Mouse (Mus musculus): Measurements from ENCODE around the gene Asxl1.

Asxl1 gene

DNA sequence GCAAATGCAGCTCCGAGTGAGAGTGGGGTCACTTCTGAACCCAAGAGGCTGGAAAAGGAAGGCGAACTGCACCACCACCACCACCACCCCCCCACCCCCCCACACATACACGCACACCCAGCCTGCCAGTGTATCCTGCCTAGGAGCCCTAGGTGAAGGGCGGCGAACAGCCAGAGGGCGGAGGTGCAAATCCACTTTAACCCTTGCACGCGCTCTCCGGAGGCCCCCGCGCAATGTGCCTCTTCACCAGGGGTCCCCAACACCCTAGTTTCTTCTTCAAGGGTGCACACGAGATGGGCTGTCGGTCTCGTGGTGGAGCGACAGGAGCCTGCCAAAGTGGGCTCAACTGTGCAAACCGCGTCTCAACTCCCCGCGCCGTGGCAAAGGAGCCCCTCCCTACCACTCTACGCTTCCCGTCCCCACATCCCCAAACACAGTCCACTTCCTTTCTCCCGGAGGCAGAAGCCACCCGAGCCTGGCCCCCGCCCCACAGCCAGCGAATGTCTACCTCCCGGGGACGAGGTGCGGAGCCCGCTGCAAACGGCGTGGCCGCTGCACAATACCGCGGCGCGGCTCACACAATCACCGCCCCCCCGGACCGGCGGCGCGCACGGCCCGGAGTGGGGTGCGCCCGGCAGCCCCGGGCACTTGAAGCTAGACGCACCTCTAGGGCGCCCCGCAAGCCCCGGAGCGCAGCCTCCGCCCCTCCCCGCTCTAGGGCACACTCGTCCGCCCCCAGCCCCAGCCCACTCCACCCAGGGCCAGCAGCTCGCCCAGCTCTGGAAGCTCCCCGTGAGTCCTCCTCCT lies 98.0 kb downstream of the Asxl1 start:
- peak in 1 of 2 experiments; percentile 44 for DNase-seq (ENCODE audit: low spot score in 2 of 2)

DNA sequence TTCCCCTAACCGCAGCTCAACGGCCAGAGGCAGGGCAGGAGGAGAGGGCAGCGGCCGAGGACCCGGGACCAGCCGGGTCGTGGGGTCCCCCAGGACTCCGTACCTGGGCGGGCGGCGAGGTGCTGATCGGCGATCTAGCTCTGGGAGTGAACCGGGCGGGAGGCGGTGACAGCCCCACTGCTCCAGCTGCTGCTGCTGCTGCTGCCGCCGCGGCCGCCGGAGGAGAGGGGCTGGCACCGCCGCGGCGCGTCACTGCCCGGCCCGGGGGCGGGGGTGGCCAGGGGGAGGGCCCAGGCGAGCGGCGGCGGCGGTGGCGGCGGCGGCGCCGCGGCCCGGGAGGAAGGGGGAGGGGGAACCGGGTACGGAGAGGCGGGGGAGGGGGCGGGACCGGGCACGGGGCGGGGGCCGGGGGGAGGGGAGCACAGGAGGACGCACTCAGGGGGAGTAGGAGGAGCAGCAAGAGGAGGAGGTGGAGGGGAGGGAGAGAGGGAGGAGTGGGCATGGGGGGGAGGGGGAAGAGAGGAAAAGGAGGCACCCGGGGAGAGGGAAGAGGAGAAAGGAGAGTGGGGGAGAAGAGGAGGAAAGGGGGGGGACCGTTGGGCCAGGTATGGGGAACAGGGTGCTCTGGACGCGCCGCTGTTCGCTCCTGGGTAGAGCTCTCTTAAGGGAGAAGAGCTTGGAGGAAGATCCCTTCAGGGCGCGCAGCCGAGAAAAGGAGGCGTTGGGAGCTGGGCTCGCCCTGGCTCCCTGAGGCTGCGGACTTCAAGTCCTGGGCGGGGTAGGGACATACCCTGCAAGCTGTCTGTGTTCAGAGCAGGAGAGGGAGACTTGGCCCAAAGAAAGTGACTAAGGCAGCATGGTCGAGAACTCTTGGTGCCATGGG lies 98.9 kb downstream of the Asxl1 start:
- DNase-seq (ENCODE audit: low spot score in 2 of 2), result peak in 1 of 2 experiments; percentile 62

DNA sequence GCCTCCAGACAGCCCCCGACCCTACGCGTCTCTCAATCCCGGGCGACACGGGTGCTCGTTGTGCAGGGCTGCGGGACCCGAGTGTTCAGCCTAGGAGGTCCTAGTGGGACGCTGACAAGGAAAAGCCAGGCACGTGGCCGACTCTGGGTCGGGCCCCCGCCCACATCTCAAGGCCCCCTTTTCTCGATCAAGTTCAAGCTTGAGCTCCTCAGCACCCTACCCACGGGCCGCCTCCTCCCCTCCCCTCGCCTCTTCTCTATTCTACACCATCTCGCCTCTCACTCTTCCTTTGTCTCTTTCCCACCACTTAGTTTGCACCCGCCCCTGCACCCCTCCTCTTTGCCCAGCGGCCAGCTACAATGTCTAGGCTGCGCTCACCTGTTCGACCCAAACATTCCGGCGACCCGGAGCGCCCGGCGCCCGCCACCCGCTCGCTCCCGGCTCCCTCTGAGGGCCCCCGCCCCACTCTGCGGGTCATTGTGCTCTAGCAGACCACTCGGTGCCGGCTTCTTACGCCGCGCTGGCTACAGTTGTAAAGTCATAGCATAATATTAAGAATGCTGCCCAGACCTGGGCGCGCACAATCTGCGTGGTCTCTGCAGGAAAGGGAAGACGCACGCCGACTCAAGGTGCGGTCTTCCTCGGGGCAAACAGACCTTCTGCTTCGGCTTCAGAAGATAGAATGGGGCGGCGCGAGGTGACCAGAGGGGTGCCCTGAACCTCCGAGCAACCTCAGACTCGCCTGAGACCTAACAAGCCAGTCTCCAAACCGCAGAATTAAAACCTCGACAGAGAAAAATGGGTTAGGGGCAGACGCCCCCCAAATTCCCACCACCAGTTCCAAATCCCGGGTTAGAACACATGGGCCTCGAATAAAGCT lies 99.7 kb downstream of the Asxl1 start:
- DNase-seq (ENCODE audit: low spot score in 2 of 2), result no peak

DNA sequence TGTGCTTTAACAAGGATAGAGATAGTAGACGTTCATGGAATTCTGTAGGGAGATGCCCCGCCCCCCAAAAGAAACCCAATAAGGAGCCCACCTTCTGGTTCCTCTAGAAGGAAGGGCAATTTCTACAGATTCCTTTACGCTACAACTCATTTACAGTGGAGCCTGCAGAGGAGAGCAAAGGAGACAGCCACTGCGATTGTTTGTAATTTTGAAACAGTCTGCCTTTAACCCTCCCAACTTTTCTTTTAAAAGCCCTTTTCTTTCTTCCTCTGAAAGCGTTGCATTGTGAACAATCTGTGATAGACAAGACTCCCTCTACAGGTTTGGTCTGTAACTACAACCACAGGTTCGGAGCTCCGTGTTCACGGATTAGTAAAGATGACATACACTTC lies 100.4 kb downstream of the Asxl1 start:
- no peak for DNase-seq (ENCODE audit: low spot score in 2 of 2)

DNA sequence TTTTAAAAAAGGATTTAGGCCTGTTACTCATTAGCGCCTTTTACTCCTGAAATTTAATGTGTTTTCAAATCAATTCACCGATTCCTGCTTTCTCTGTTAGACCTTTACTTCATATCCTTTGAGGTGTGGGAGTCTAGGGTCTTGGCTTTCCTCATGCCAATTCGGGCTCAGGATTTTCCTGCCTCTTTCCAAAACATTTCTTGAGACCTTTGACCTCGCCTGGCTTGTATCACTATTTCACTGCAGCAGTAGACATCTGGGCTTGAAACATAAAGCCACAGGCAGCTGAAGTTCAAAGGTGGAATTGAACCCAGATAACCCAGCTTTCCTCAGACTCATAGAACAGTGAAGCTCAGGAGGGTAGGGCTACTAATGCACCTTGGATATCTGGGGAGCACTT lies 100.8 kb downstream of the Asxl1 start:
- no peak for DNase-seq (ENCODE audit: low spot score in 2 of 2)

DNA sequence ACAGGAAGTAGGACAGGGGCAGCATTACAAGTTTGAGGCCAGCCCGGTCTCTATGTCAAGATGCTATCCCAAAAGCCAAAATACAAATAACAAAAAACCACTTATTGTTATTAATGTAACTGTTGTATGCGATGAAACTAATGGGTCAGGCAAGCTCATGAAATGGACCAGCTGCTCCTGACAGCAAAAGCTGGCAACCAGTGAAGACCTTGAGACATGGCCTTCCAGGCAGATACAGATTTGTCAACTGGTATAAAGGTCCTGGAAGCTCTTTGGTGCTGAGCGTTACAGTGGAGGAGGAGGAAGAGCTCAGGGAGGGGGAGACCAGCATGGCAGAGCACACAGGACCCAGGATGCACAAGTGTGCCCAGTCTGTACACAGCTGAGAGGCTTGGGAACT lies 102.1 kb downstream of the Asxl1 start:
- no peak for DNase-seq (ENCODE audit: low spot score in 2 of 2)

DNA sequence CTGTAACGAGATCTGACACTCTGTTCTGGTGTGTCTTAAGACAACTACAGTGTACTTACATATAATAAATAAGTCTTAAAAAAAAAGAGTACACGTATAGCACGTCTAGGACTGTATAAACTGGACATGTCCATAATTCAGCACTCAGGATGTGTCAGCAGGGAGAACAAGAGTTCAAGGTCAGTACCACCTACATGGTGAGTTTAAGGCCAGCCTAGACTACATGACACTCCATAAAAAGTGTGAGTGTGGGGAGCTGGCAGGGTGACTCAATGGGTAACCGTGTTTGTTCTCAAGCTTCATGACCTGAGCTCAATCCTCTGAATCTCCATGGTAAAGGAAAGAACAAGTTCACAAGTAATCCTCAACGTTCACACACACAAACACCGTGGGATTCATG lies 102.9 kb downstream of the Asxl1 start:
- no peak for DNase-seq (ENCODE audit: low spot score in 2 of 2)
